Mouse (Mus musculus) 416B (cell line): Measurements from ENCODE around the gene Dgkz.

Source experiments
- DNase-seq: peaks from one replicate; pipeline ENCODE4 v3.0.0; 2011; ENCODE audit warnings: low read depth

Gene Dgkz

DNA sequence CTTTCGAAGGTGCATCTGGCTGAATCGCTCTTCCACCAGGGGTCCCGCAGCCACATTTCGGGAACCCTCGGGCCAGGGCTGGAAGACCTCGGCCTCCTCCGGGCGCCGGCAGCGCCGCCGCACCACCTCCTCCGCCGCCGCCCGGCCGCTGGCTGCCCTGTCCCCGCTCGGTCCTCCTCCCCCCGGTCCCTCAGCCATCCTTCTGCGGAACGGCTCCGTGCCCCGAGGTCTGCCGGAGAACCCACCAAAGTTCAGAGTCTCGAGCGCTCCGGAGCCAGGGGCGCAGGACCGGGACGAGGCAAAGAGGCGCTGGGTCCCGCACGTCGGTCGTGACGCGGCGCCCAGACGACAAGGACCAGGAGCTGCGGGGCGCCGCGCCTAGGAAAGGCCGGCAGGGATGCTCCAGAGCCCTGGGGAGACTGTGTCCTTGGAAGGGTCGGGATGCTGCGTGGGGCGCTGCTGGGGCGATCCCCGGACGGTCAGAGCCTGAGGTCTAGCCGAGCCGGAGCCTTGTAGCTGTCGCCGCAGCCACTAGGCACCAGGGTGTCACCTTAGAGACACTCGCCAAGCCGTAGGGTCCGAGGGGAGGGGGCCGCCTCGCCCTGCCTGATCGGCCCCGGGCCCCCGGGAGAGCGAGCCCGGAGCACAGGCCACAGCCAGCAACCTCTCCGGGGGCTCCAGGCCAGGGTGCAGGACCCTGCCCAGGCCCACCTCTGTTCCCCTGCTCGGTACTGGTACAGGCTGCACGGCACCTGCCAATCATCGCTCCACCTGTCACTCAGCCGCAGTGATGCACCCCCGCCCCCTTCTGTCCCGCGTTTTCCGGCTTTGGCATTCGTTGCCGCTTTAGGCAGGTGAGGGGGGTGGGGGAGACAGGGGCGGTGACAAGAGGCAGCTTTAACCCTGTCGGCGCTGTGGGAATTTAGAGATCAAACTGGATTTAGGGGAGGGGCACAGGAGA is at the start of gene Dgkz:
TSS of gene Dgkz (minus strand) at position 284 of the 961 bp plus-strand sequence.
- no peak for DNase-seq

DNA sequence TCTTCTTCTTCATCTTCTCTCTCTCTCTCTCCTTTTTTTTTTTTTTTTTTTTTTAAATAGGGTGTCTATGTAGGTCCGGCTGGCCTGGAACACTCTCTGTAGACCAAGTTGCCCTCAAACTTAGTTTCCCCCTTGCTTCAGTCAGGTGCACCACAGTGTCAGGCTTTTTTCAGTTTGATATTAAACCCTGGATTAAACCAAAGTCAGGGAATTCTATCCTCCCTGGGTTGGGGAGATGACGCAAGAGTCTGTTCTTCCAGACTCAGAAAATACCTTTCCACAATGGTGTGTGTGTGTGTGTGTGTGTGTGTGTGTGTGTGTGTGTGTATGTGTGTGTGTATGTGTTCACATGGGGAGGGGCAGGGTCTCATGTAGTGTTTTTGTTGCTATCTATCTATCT is 49.5 kb upstream of the Dgkz start:
- DNase-seq: no peak

DNA sequence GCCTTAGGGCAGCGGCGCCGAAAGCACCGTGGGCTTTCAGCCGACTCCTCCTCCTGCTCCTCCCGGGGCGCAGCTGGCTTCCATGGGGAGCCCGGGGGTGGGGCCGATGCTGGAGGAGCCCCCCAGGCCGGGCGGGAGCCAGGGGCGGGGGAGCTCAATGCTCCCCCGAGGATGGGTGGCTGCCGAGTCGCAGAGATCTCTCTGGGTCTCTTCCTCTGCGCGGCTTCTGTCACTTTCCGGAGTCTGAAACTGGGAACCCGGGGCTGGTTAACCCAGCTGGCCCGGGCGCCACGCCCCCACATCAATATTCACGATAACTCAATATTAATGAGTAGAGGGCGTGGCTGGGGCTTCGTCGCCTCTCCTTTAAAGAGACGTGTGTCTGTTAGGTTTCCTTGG is 48.6 kb upstream of the Dgkz start, which contains the start of gene Creb3l1:
TSS of gene Creb3l1 (minus strand) at position 229 of the 399 bp plus-strand sequence.
- no peak for DNase-seq

DNA sequence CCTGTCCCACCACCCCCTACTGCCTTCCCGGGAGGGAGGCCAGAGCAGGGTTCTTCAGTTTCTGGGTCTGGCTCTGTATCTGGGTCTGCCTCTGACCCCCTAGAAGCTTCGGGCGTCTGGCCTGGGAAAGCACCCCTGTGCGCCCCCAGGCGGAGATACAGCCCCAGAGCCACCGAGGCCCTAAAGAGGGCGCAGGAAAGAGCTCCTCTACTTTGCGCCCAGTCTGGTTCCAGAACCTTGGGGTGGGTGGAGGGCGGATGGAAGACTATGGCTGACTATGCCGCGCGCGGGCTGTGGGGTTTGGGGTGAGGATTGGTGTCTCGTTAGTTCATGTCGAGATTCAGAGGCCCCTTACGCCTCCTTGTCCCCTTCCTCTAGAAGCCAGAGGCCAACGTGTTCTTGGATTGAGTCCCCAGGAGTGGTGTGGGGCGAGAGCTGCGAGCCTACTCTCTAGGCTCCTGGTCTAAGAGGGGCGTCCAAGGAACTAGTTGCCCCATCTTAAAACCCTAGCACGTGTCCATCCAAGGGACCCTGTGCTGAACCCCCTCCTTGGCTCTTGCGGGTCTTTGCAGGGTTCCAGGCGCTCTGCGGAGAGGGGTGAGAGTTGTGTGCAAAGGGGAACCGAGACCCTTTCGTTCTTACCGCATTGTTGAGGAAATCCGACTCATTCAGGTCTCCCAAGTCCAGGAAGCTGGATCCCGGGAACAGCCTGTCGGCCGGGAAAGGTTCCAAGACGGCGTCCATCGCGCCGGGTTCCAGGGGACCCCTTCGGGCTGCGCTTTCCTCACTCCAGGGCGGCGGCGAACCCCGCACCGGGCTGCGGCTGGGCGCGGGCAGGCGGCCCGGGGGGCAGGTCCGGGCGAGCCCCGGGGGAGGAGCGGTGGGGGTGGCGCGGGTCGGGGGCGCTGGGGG is 48.0 kb upstream of the Dgkz start:
- no peak for DNase-seq

DNA sequence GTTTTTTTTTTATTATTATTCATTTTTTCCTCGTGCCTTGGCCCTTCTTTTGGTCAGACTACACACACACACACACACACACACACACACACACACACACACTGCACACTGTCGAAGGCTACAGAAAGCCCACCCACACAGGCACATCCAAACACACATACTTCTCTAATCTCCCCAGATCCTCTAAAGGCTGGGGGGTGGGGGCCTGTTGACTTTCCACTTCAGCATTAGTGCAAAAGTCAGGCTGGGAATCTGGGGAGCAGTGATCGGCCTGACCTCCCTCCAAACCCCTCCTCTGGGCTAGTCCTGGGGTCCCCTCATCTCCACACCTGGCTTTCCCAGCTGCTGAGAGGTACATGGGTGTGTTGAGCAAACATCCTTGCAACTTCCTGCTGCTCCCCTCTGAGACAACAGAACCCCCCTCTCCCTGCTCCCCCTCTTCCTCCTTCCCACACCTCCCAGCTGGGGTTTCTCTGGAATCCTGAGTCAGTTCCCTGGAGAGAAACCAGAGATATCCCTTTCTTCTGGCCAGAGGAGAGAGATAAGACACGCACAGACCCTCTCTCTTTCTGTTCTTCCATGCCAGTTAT is 45.1 kb upstream of the Dgkz start:
- DNase-seq: no peak

DNA sequence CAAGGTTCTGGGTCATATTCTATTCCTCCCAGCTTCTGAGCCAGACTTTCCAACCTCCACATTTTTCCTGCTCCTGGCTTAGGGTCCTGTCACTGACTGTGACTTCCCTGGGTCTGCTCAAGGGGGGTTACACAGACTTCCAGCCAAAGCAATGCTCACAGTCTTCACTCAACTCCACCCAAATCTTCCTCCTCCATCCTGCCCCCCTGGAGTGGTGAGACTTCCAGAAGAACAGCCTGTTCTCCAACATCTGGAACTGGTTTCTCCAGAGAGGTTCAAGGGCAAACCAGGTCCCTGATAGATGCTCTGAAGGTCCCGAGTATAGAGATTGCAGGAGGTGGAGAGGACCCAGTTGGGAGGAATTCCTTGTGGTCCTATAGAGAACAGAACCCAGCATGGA is 41.8 kb upstream of the Dgkz start:
- no peak for DNase-seq

DNA sequence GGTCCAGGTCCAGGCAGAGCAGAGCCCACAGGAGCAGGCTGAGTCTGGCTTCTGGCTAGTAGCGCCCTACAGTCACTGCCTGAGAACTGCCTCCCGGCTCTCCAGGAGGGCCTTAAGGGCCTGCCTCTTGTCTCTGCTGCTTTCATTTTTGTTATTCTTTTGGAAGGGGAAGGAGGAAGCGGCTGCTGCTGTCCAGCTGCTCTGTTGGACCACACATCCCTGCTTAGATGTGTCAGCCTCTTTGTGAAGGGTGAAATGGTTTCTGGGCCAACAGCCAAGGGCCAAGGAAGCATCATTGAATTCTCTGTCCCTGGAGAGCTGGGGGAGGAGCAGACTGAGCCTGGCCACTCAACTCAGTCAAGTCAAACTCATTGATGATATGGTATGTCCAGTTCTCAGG is 41.3 kb upstream of the Dgkz start:
- peak; percentile 40 for DNase-seq

DNA sequence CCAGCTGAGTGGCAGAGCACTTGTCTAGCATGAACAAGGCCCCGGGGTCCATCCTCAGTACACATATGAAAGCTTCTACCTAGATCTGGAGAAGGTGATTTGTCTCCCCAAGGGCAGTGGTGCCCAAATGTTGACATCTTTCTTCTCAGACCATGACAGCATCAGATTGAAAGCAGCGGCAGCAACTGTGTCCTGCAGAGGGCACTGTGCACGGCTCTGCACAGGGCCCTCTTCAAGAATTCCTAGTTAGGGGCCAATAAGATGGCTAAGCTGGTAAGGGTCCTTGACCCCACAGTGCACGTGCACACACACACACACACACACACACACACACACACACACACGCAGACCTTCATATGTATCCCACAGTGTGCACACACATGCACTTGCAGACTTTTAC is 39.2 kb upstream of the Dgkz start:
- DNase-seq: no peak

DNA sequence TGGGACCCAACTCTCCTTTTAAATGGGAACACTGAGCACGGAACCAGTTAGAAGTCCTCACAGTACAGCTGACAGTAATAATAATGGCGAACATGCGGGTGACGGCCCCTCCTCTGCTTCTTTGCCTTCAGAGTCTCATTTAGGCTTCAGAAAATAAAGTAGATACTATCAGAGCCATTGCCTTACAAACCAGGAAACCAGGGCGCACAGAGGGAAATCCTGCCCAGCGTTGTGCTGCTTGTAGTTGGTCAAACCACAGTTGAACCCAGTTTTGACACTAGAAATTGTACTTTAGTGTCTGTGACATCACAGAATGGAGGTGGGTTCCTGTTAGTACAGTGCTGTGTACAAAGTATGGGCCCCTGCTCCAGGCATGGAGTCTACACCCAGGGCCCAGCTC is 38.6 kb upstream of the Dgkz start:
- peak; percentile 80 for DNase-seq

DNA sequence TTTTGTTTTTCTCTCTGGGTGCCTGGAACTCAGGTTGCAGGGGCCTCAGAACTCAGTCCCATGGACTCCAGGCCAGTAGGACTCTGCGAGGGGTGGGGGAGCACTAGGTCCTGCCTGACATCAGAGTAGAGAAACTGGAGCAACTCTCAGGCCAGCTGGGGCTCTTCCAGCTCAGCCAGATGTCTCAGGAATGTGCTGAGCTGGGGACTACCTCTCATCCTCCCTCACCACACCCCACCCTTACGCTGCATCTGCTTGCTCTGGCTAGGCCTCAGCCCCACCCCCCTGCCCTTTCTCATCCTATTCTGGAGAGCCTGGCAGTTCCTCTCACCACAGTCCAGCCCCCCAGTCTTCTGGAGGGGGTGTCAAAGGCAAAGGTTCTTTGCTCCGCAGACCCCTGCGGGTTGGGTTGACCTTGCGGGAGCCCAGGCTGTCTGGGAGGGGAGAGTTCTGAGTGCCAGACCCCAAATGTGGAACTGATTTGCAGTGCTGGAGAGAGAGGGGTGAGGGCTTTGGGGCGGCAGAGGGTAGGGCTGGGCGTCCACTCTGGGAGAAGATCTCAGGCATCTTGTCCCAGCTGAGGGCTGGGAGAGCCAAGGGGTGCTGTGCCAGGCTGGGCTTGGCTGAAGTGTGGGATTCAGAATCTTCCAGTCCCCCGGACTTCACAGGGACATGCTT is 37.2 kb upstream of the Dgkz start:
- DNase-seq: no peak

DNA sequence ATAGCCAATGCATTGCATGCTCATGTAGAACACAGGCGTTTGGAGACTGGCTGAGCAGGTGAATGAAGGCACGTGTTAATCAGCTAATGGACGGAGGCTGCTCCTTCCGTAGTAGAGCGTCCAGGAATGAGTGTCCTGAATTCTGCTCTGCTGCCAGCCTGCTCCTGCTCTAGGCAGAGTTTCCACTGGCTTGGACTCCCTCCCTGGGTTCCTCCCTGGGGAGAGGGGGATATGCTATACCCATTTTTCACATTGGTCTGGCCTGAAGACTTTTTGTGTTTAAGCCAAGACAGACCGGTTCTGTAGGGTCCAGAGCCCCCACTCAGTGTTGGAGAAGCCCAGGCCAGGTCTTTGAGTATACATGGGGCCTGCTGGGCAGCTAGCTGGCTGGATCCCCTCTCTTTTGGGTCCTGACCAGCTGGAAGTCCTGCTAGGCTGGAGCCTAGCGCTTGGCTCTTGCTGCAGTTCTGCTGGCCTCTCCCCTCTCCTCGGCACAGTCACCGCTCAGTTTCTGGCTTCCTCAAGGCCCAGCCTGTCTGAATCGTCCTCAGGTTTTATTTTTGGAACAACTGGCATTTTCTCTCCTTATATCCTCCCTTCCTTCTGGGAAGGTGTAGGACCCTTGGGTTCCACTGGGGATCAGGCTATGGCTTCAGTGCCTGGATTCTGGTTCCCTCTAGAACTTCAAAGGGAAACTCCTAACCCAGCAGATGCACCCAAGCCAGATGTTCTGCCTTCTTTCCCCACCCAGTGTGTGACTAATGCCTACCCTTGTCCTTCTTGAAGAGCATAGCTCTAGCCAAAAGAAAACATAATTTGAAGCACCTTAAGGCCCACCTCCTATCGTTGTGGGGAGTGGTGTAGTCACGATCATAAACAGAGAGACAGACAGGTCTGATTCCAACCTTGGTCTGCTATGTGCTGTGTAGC is 36.0 kb upstream of the Dgkz start:
- no peak for DNase-seq

DNA sequence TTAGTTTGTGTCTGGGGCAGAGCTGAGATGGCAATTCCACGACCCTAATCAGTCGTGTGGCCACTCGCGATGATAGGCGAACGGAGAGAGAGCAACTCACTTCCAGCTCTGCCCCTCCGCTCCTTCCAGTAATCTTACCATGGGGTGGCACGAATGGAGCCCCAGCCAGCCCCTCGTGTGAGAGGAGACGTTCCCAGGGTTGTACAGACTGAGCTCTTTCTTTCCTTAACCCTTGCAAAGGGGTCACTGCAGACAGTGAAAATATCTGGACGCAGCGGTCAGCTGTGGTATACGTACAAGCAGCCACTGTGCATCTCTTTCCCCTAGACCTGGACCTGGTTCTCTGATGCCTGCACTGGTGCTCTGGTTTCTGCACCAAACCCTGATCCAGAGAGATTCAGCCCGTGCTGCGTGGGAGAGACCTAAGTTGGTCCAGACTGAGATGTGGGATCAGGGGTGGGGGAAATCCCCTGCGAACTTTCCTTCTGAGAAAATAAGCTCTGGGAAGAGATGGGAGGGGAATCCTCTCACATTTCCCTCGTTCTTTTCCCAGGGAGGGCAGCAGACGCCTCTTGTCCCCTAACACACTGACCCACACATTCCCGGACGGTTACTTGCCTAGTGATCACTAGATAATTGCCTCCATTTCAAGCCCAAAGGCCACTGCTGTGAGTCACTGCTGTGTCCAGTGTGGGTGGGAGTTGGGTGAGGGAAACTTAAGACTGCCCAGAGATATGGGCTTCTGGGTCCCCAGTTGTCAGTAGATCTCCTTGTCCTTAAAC is 33.1 kb upstream of the Dgkz start:
- no peak for DNase-seq

DNA sequence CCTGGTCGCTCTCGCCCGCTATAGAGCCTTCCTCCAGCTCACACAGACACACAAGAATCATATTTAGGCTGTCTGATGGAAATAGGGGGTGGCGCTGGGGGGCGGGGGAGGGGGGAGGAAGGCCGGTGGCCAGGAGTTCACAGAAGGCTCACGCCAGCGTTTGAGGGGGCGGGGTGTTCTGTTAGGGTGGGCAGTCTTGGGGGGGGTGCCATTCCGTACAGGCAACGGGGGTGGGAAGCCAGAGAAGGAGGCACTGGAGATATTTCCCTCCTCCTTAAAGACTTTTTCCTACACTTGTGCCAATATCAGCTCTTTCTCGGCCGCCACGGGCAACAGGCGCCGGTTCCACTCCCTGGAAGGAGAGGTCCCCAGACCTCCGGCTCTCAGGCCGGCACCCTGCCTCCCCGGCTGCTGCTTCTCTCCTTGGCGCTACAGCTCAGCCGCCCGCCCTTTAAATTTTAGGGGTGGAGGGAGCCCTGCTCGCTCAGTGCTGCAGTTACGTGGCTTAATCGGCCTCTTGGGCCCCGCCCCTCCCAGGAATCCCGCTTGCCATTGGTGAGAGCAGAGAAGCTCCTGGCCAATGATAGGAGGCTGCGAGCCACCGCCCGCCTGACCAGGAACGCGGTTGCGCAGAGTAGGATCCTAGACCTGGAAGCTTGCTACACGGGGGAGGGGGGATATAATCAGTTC is 32.4 kb upstream of the Dgkz start:
- DNase-seq: peak; percentile 96

DNA sequence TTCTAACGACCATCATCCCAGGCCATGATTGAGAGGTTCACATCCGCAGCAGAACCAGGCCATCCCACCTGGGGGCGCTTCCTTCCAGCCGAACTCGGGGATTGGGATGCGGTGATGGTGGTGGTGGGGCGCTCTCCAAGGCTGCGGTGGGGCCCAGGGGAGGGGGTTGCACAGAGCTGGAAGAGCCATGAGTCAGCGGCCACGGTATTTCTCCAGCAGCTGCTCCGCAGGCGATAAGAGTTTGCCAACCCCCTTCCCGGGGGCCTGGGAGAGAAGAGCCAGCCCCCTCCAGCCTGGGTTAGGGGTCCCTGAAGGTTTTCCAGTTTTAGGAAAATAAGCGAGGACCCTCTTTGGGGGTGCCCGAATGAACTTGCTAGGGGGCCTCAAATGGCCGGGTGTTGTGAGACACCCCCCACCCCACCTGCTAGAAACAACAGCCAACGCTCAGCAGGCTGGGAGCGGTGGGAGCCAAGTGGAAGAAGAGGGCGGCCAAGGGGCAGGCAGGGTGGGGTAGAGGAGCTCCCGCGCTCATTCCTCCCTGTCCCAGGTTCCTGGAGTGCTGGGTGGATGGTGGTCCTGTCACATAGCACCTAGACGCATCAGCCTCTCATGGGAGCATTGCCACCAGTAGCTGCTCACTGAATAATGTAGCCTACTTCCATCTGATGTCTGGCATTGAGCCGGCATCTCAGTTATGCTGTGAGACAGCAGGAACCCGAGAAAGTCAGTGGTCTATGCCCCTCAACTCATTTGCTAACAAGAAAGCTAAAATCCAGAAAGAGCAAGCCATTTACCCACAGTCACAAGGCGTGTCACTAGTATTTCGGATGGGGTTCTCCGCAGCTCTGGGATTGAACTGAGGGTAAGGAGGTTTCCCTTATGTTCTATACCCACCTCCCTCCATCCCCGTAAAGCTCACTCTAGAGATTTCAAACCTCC is 31.6 kb upstream of the Dgkz start:
- DNase-seq: peak; percentile 72

DNA sequence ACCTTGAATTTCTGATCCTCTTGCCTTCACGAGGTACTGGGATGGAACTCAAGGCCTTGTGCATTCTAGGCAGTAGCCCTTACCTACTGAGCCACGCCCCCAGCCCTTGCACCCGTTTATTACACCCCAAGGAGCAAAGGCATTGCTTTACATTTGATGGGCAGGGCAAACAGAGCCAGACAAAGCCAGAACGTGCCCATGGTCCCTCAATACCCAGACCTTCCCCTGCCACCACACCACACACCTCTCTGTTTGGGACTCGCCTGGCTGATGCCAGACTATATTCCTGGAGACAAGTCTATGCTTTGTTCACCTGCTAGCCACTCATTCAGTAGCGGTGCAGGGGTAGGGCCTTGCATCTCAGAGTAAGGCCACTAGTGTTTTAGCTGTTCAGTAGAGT is 30.8 kb upstream of the Dgkz start:
- DNase-seq: no peak

DNA sequence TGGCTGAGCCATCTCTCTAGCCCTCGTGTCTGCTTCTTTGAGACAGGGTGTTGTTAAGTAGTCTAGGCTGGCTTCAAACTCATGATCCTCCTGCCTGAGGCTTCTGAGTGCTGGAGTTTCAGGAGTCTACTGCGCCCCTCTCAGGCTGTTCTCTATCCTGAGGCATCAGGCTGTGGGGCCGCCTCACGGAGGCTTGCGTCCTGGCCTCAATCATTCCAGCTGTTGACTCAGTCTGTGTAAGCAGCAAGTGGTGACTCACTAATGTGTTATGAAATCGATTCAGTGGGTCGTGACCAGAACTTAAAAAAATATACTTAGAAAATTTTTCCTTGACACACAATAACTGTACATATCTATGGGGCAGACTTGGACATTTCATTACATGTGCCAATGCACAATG is 29.0 kb upstream of the Dgkz start:
- DNase-seq: peak; percentile 91

DNA sequence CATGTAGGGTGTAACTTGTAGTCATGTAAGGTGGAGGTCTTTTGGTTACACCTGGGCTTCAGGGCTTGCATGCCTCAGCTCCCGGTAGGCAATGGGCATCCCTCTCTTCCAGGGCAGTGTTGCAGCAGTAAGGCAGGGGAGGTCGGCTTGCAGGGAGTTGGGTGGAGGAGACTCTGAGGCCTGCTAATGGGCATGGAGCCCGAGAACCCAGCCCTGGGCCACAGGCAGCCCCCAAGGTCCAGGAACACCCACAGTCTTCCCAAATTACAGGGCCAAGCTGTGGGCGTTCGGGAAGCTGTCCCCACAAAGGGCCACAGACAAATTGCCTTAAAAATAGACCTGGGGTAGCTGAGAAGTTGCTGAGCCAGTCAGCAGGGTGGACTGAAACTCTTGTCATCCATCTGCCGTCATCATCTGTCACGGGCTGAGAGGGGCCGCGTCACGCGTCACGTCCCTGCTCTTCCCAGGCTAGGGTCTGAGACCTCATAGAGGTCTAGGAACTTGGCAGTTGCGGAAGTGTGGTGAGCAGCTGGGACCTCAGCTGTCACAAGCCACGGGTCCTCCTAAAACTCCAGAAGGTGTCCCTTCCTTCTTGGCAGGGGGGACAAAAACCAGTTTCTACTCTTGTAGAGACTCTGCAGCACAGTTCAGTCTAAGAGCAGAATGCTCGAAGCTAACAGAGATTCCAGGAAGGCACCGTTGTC is 22.4 kb upstream of the Dgkz start:
- no peak for DNase-seq

DNA sequence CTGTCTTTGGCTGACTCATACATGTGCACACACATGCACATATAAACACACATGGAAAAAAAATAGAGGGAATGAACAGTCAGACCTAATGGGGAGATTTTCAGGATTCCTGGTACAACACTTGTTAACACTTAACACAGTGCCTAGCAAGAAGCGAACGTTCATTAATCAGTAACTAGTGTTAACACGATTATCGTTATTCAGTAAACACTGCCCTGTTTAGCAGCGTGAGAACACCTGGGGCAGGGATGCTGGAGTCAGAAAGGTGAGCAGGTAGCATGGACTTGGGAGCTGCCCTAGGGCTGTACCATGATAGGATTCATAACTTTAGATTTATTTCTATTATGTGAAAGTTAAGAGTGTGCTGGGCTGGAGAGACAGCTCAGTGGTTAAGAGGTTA is 20.3 kb upstream of the Dgkz start:
- DNase-seq: no peak
